Mouse (Mus musculus) large intestine, adult 2 months (tissue): ENCODE data around the gene Olfr654. TPM values are rescaled to one million over a fixed set of nuclear protein-coding genes. Genes with fewer than 3 reads are reported as not detected.
A peak's percentile ranks its signal among the peaks of the same experiment; 100 is the strongest.

ENCODE experiments used
- DNase-seq: peaks from one replicate; pipeline ENCODE4 v3.0.0-alpha.2; 2012; ENCODE audit warnings: low read depth, low spot score
- WGBS: fragments of 180-500 bp; shearing (Covaris S2); methylation state at CpG from one replicate; pipeline ENCODE4 v1.1.7; 2018; 5-methylcytosine and 5-hydroxymethylcytosine counted together
- polyA plus RNA-seq: library from polyadenylated mRNA; depleted of rRNA; stranded (reverse); fragments of >200 nt; gene quantifications from 2 replicates; pipeline ENCODE4 v1.2.3, GENCODE M21; 2012; rRNA removed

Olfr654 gene
- polyA plus RNA-seq: not detected in 2 replicates

GRCm38 (mm10) chr7:104586725-104587124, at the start of gene Olfr654:
TSS of gene Olfr654 (plus strand) at chr7:104587025.
- WGBS: 76% methylated on average over 4 of the region's 4 CpGs
- DNase-seq: no peak

GRCm38 (mm10) chr7:104549833-104550232, 37.0 kb upstream of the Olfr654 start, which contains the start of gene Olfr651:
TSS of gene Olfr651 (plus strand) at chr7:104550133.
- DNase-seq: no peak
- WGBS: 76% methylated on average over 5 of the region's 5 CpGs

- WGBS: 61% methylated on average over 1 of the region's 1 CpGs
- DNase-seq: peak; percentile 24
Measured at GRCm38 (mm10) chr7:104552700-104553099, 34.1 kb upstream of the Olfr654 start.

- DNase-seq: no peak
Measured at GRCm38 (mm10) chr7:104560601-104561000, 26.2 kb upstream of the Olfr654 start, which contains the start of gene Olfr652. TSS of gene Olfr652 (plus strand) at chr7:104560901.

GRCm38 (mm10) chr7:104577014-104577413, 9.8 kb upstream of the Olfr654 start, which contains the start of gene Olfr653:
TSS of gene Olfr653 (plus strand) at chr7:104577314.
- DNase-seq: no peak
- WGBS: 51% methylated on average over 2 of the region's 2 CpGs

- DNase-seq: peak; percentile 70
- WGBS: 47% methylated on average over 4 of the region's 4 CpGs
Measured at GRCm38 (mm10) chr7:104580846-104581245, 6.0 kb upstream of the Olfr654 start.

- DNase-seq: peak; percentile 67
- 27% methylated on average over 4 of the region's 4 CpGs for WGBS
Measured at GRCm38 (mm10) chr7:104581429-104581828, 5.4 kb upstream of the Olfr654 start.

- 87% methylated on average over 5 of the region's 5 CpGs for whole genome bisulfite sequencing
Measured at GRCm38 (mm10) chr7:104588274-104588673, 1.4 kb downstream of the Olfr654 start.

GRCm38 (mm10) chr7:104601679-104602078, 14.9 kb downstream of the Olfr654 start, which contains the start of gene Olfr655:
TSS of gene Olfr655 (minus strand) at chr7:104601779.
- 87% methylated on average over 2 of the region's 2 CpGs for WGBS
- DNase-seq: no peak

More at GRCm38 (mm10) chr7:104588274-104588673, 1.4 kb downstream of the Olfr654 start:
- no peak for DNase-seq

- 10% methylated on average over 3 of the region's 3 CpGs for WGBS
- DNase-seq: peak; percentile 52
Measured at GRCm38 (mm10) chr7:104603173-104603572, 16.3 kb downstream of the Olfr654 start.

GRCm38 (mm10) chr7:104604727-104605126, 17.9 kb downstream of the Olfr654 start:
- no peak for DNase-seq

- DNase-seq: no peak
- 75% methylated on average over 4 of the region's 4 CpGs for WGBS
Measured at GRCm38 (mm10) chr7:104613655-104614054, 26.8 kb downstream of the Olfr654 start, which contains the start of gene Olfr656. TSS of gene Olfr656 (plus strand) at chr7:104613955.

- DNase-seq: no peak
Measured at GRCm38 (mm10) chr7:104624494-104624893, 37.7 kb downstream of the Olfr654 start, which contains the start of gene Olfr657. TSS of gene Olfr657 (plus strand) at chr7:104624794.

Other genes with a start within 250 kb of the Olfr654 start
- gene Trim12c, start 233.7 kb upstream of the Olfr654 start, polyA plus RNA-seq: 4.2 and 5.8 TPM in 2 replicates
- 0.12 and 0.17 TPM in 2 replicates for gene Trim30b, start 217.1 kb upstream of the Olfr654 start, polyA plus RNA-seq
- not detected in 2 replicates for gene Trim30c, start 186.2 kb upstream of the Olfr654 start, polyA plus RNA-seq
- gene Trim30a, start 121.8 kb upstream of the Olfr654 start, polyA plus RNA-seq: 2.2 and 3.3 TPM in 2 replicates
- gene Trim30d, start 79.2 kb upstream of the Olfr654 start, polyA plus RNA-seq: 4.5 and 12.5 TPM in 2 replicates
- not detected in 2 replicates for gene Olfr651, start 36.9 kb upstream of the Olfr654 start, polyA plus RNA-seq
- not detected in 2 replicates for gene Olfr652, start 26.1 kb upstream of the Olfr654 start, polyA plus RNA-seq
- not detected in 2 replicates for gene Olfr653, start 9.7 kb upstream of the Olfr654 start, polyA plus RNA-seq
- not detected in 2 replicates for gene Olfr655, start 14.8 kb downstream of the Olfr654 start, polyA plus RNA-seq
- not detected in 2 replicates for gene Olfr656, start 26.9 kb downstream of the Olfr654 start, polyA plus RNA-seq
- not detected in 2 replicates for gene Olfr657, start 37.8 kb downstream of the Olfr654 start, polyA plus RNA-seq
- not detected in 2 replicates for gene Olfr658, start 60.3 kb downstream of the Olfr654 start, polyA plus RNA-seq
- not detected in 2 replicates for gene Olfr659, start 79.7 kb downstream of the Olfr654 start, polyA plus RNA-seq
- not detected in 2 replicates for gene Olfr661, start 99.5 kb downstream of the Olfr654 start, polyA plus RNA-seq
- not detected in 2 replicates for gene Usp17le, start 190.4 kb downstream of the Olfr654 start, polyA plus RNA-seq